Mouse (Mus musculus) gonadal fat pad, adult 2 months (tissue): ENCODE measurements around the gene Snx22. TPM values are rescaled to one million over a fixed set of nuclear protein-coding genes. Genes with fewer than 3 reads are reported as not detected.

Experiments used
- DNase-seq: peaks from one replicate; pipeline ENCODE4 v3.0.0-alpha.2; 2012; ENCODE audit warnings: low read depth
- polyA plus RNA-seq: library from polyadenylated mRNA; depleted of rRNA; stranded (reverse); fragments of >200 nt; gene quantifications from 2 replicates; pipeline ENCODE4 v1.2.3, GENCODE M21; 2012

The Snx22 gene
- polyA plus RNA-seq, 1 experiment: 6.5 TPM

DNA sequence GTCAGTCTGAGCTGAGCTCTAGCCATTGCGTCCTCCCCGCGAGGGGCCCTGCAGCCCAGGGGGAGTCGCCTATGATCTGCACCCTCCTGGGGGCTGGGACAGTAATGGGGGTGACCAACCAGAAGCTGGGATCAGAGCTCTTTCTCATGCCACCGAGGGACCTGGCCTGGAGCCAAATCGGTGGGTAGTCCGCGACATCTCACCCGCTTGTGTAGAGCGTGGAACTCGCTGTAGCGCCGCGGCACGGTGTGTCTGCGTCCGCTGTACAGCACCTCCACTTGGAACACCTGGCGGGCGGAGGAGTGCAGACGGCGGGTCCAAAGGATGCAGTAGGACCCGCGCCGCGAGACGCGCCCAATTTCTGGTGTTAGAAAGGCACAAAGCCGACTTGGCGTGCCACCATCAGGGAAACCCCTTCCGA is 538 bp downstream of the Snx22 start:
- no peak for DNase-seq

DNA sequence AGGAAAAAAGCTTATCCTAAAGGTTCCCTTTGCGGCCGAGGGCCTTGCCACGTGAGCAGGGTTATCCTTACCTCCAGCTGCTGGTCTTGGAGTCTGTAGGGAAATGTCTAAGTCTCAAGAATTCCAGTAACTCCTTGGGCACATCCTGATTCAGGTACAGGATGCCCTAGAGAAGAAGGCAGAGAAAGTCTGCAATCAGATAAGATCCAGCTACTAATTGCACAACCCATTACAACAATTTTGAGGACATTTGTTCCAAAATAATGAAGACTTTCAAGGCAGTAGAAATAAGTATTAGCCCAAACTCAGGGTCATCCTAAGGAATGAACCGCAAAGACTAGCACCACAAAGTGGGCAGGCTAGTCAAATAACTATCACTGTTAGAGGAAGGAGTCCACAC is 1.5 kb downstream of the Snx22 start:
- no peak for DNase-seq

DNA sequence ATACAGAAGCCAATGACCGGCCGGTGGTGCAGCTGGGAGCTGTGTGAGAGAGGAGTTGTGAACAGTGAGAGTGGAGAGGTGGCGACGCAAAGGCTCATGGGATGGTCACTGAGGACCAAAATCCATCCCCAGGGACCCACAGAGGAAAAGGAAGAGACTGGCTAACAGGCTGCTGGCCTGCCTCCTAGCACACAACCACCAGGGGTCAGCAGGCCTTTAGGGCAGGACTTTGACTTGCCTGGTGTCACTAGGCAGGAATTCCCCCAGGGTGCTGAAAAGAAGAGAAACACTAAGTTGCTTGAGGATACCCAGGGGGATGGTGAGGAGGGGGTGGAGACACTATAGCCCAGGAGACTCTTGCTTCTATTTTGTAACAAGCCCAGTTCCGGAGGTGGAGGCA is 2.0 kb downstream of the Snx22 start:
- DNase-seq: no peak

DNA sequence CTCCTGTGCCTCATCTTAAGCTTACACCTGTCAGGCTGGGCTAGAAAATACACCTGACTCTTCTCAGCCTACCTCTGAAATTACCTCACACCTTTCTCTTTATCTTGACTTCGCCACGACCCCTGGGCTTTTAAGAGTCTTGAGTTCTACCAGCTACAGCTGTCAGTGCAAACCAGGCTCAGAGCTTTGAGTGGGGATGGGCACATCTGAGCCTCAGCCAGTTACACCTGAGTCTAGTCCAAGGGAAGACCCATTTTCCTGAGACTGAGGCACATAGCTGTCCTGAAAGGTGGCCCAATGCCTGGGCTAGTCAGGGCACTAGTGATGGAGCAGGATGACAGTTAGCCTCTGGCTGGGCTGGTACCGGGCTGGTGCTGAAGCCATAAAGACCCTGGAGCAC is 2.7 kb downstream of the Snx22 start:
- no peak for DNase-seq

DNA sequence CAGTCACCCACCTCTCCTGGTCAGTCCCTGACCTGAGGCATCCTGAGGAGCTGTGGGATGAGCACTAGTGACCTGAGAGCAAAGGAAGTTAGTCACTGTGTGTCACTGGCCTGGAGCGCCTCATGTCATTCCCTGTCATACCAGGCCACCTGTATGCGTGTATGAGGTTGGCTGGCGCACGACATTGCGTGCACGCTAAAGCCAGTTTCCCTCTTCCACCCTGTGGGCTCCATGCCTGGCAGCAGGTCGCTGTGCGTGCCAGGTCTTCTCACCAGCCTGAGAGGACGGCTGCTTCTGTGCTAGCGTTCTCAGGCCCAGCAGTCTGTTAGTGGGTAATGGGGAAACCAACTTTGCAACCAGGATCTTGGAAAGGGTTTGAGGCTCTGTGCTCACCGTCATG is 5.2 kb downstream of the Snx22 start:
- DNase-seq: no peak

DNA sequence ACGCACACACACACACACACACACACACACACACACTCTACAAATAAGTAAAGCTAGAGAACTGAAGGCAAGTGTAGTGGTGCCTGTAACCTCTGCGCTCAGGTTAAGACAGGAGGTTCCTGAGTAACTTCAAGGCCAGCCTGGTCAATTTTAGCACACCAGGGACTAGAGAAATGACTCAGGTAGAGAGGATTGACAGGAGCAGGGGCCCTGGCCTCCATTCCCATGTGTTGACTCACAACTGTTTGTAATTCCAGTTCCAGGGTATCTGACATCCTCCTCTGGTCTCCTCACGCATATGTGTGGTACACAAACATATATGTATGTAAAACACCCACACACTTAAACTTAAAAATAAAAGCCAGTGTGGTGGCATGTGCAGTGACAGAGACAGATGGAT is 6.1 kb downstream of the Snx22 start:
- no peak for DNase-seq

DNA sequence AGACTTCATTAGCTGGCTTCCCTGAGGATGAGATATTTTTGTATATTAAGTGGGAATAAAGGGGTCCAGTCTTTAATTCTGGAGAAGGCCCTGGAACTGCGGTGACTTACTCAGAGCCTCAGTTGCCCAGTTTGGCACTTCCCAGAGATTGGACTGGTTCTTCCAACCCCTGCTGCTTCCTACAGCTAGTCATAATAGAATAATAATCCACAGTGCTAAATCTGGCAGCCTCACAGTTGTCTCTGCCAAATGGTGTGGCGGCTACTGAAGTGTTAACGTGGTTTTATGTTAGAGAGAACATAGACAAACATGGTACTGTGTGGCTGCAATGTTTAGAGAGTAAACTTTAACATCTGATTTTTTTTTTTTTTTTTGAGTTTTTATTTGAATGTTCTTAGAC is 7.9 kb downstream of the Snx22 start:
- no peak for DNase-seq

DNA sequence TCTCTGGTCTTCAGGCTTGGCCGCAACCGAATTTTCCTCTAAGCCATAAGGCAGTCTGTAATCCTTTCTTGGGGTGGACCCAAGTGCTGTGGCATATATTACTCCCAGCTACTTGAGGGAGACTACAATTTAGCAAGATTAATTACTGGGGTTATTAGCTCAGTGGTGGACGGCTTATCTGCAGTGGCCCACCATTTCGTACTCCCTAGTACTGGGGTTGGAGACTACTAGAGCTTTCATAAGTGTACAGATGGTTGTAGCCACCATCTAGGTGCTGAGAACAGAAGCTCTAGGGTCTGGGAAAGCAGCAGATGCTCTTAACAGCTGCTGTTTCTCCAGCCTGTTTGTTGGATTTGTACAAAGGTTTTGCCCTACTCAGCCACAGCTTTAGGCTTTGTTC is 8.5 kb downstream of the Snx22 start:
- DNase-seq: no peak

DNA sequence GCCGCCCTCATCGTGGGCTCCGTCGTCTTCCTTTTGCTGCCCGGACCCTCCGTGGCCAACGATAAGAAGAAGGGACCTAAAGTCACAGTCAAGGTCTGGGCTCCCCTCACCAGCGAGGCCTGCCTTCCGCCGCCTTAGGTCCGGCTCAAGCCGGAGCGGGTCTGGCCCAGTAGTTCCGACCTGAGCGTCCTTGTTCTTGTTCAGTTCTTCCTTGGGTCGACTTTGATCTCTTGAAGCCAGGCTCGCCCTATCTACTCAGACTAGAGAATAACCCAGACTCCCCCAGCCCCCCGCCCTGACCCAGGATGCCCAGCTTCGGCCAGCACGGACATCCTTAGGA is 9.2 kb downstream of the Snx22 start:
- no peak for DNase-seq

DNA sequence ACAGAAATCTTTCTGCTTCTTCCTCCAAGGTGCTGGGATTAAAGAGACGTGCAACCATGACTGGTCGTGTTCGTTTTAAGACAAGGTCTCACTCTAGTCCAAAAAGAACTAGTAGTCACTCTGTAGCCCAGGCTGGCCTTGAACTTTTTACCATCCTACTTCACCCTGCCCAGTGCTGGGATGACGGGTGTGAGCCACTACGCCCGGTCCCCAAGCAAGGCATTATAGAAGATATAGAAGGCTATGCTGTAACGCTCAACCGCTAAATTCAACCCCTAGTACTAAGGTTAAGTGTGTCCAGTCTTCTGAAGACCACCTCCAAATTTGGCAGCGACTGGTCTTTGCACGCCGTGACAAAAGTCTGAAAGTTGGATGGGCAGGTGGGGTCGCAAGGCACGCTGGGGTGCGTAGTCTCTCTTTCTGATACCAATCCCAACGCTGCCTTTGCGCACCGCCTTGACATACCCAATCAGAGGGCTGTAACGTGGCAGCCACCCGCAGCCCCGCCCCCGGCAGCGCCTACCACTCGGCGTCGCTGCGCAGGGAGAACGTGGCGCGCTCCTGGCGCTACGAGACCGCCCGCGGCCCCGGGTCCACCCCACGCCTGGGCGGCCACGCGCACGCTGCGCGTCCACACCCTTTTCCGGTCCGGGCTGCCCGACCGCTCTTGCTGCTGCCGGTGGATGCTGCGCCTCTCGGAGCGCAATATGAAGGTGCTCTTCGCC is 9.8 kb downstream of the Snx22 start, which contains the start of gene Ppib:
Gene Ppib (plus strand): TSS at position 640 of the 725 bp plus-strand sequence.
- DNase-seq: peak; percentile 60

DNA sequence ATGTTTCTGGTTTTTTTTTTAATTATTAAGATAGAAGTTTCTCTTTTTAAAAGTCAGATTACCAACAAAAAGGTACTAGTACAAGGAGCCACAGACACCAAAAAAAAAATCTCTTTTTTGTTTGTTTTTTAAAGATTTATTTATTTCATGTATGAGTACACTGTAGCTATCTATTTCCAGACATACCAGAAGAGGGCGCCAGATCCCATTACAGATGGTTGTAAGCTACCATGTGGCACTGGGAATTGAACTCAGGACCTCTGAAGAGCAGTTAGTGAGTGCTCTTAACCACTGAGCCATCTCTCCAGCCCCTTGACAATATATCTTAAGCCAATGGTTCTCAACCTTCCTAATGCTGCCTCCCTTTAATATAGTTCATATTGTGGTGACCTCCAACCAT is 15.9 kb downstream of the Snx22 start:
- no peak for DNase-seq

DNA sequence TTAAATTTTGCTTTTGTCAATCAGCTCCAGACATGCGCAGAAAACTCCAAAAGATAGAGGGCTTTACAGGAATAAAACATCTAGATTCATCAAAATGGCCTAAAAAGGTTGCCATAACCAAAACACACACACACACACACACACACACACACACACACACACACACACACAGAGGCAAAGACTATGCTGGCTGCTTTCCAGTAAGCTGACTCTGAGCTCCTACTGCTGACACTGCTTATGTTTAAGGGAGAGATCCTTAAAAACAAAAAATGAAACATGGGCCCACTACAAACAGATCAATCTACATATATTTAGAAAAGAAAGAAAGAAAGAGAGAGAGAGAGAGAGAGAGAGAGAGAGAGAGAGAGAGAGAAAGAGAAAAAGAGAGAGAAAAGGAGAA is 16.8 kb downstream of the Snx22 start:
- DNase-seq: no peak

DNA sequence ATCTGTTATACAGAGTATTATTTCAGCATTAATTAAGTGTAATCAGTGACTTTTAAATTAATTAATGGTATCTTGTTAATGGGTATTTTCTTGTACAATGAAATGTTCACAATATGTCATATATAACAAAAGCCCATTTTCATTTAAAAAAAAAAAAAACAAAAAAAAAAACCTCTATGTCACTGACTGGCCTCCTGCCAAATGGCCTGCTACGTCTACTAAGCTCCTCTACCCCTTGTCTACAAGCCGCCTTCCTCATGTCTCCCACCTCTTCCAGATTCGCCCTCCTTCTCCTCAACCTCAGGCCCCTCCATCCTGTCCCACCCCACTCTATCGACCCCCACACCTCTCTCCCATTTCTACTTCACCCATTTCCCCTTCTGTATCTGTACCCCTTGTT is 18.0 kb downstream of the Snx22 start:
- no peak for DNase-seq

DNA sequence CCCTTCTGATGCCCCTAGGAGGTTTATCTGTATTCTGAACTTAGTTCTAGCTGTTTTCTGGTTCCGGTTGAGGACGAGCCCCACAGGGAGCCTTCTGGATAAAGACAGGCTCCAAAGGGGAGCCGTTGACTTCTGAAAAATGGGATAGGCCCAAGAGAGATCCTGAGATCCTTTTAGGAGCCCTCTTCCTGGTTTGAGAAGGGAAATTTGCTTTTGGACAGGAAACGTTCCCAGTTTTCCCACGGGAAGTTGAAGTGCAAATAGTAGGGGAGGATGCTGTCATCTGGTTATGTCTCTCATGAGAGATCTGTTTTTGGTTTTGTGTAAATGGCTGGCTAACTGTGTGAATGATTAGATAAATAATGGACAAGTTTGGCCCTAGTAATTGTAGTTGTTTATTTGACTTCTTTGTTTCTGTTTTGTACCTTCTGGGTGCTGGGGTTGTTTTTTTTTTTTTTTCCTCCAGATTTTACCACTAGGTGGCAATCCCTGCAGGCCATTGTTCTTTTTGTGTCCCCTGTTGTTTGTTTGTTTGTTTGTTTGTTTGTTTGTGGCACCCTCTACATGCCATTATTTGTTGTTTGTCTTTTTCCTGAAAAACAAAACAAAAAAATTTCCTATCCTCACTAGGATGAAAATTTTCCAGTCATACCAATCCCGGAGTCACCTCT is 19.5 kb downstream of the Snx22 start:
- DNase-seq: no peak

DNA sequence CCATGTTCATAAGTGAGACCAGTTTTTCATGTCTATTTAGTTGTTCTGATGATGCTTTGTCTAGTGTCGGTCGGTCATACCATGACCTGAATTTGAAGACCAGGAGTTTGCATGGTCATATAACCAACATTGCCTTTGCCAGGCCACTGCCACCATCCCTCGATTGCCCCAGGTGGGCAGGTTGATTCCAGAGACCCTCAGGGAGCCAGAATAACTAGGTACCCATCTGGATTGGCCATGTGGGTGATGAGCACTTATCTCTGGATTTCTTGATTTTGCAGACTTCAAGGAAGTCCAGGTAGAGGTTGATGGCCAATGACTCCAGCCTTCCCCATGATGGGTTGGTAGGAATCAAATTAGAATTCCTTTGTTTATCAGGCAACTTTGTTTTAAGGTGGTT is 26.3 kb downstream of the Snx22 start:
- no peak for DNase-seq

DNA sequence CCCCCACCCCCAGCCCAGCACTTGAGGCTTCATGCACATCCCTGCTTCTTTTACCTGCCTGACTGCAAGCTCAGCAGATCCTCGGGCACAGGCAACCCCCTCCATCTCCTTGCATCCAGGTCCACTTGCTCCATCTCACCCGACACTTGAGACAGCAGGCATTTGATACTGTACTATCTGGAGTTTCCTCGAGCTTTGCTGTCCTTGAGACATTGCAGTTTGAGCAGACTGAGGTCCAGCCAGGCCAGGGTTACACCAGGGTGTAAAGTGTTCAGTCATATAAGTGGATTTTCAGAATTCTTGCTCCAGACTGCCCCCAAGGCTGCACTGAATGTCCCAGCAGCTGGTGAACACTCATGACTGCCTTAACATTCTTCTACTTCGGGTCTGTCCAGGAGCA is 27.2 kb downstream of the Snx22 start:
- DNase-seq: no peak

DNA sequence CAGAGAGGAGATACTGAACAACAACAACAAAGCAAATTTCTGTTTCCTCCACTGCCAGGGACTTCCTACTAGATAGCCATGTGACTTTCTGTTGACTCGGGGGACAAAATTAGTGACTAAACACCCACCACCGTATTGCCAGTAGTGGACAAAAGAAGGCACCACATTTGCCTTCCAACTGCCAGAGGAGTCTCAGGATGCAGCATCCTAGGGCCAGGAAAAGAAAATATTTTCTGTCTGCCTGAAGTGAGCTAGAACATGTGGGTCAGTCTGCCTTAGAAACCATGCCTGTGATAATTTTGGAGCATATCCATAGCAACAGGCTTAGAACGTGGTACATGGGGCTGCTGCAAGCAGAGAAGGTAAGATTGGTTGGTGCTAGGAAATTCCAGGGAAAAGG is 28.7 kb downstream of the Snx22 start:
- no peak for DNase-seq

DNA sequence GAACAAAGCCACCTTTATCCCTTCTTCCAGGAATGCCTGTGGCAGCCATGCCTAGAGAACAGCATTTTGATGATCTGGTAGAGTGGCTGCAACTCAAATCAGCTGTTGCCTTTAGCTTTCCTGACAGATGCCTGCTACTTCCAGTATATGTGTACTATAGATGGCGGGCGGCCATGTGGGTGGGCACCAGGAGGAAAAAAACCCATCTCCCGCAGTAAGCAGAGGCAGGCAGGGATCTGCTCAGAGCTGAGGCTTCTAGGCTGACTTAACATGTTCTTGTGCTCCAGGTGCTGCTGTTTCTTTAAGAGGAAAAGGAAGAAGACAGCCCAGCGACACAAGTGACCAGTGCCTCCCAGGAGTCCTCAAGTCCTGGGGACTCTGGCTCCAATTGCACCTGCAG is 30.2 kb downstream of the Snx22 start:
- DNase-seq: no peak

DNA sequence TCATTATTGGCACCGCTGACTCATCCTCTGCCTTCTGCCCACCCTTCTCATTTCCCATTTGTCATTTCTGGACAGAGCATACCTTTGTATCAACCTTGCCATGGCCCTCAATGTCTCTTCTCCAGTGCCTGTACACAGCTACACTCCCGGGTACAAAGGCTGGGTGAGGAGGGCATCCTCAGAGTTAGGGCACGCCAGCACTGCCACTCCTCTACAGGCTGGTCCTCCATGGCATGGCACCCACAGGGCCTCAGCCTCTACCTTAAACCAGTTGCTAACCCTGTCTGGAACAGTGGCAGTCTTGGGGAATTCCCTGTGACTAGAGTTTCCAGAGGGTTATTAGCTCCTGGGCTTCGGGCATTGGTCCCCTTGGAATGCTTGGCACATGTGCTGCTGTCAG is 30.9 kb downstream of the Snx22 start:
- no peak for DNase-seq

DNA sequence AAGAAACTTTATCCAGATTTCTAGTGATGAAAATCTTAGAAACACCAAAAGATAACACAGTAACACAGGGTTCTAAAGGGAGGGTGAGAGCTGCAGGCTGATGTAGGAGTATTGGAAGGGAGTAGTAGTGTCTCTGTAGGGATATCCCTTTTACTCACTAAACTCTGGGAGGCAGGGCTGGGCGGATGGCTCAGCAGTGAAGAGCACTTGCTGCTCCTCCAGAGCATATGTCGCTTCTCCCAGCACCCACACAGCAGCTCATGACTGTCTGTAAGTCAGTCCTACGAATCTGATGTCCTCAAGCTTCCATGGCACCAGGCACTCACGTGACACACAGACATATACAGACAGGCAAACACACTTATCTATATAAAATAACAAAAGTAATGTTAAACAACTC is 31.4 kb downstream of the Snx22 start:
- DNase-seq: no peak

DNA sequence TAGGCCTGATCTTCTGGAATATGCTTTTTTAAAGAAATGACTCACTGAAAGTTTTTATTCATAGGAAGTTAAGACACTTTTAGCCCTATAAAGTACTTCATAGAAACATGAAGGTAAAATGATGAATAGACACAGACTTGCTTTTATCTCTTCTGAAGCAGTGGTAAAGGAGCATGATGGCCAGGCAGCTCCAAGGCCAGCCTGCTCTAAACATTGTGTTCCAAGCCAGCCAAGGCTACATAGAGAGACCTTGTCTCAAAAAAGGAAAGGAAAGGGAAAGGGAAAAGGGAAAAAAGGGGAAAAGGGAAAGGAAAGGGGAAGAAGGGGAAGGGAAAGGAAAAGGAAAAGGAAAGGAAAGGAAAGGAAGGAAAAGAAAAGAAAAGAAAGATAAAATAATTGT is 48.9 kb downstream of the Snx22 start:
- DNase-seq: no peak
